Mouse (Mus musculus): Measurements from ENCODE around the gene Kat2a. TPM values are rescaled to one million over a fixed set of nuclear protein-coding genes. Genes with fewer than 3 reads are reported as not detected.
A peak's percentile ranks its signal among the peaks of the same experiment; 100 is the strongest.

Gene Kat2a
- 10 to 100 TPM; 63.1 to 65.4 TPM for total RNA-seq (2021)

DNA sequence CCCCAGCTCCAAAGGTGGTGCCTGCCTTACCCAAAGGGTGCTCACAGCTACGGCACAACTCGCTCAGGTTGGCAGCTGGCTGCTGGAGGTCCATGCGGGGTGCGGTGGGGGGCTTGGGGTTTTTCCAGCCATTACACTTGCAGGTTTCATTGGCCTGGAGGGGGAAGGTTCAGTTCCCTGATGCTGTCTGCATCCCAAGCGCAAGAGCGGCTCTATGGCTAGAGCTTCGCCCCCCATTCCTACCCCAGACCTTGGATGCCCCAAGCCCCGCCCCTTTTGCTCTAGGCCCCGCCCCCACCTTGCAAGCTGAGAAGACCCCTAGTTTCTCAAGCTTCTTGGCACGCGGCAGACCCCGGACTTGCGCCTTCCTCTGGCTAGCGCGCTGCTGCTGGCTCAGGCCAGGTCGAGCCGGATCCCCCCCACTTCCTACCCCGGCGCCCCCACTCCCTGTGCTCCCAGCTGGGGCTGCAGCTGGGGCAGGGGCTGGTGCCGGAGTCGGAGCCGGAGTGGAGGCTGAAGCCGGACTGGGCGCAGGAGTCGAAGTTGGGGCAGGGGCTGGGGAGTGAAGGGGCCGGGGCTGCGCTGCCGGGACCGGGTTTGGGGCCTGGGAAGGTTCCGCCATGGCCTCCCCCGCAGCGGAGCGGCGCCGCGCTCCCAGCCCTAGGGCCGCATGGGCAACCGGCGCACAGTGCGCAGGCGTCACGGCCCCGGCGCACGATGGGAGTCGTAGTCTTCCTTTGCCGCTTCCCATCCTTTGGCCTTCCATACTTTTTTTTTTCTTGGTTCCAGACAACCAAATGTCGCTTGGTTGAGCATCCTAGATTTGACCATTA lies at the start of gene Kat2a:
Gene Kat2a (minus strand): TSS at position 683 of the 833 bp plus-strand sequence.
- DNase-seq (ENCODE audit: low spot score in 2 of 2): peak; percentile 85 to 89
- intact Hi-C loops (cut with DNase I): no loop called here

DNA sequence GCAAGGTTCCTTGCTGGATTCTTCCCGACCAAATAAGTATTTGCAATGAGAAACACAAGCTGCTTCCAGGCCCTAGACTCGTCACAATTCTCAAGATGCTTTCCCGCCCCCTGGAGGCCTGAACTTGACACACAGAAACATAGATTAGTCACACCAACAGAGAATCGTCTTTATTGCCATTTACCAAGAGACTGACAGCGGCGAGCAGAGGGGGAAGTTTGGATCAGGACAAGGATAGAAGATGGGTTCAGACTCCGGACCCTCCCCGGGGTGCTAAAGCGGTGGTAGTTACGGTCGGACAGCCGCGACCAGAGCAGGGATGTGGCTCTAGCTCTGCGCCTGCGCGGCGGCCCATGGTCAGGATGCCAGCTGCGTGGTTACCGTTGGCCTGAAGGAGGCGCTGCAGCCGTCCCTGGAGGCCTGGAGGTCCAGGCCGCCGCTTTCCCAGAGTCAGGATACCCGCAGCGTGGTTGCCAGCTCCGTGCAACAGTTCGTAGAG lies 49.3 kb upstream of the Kat2a start:
- DNase-seq (ENCODE audit: low spot score in 2 of 2): peak; percentile 90 to 93

DNA sequence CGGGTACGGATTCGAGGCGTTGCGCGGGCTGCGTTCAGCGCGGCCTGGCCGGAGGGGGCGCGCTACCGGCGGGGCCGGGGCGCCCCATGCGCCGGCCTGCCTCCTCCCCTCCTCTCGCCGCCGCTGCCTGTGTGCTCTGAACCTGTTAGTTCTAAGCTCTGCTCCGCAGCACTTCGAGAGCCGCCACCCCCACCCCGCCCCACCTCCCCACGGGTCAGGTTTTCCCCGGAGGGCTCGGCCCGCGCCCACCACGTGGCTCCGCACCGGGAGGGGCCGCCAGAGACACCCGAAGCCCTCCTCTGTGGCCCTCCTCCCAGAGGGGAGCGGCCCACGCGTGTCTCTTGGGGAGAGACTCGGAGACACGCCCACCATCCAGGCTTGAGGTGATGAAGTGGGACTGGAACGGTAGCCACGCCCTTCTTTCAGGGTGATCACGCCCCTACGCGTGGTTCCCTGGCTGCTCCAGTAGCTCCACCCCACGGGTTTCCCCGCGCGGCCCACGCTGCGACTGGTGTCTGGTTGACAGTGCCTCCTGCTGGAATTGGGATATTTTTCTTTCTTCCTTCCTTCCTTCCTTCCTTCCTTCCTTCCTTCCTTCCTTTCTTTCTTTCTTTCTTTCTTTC lies 47.5 kb upstream of the Kat2a start, which contains the start of gene Kcnh4:
Gene Kcnh4 (minus strand): TSS at position 332 of the 623 bp plus-strand sequence.
- intact Hi-C loops (cut with DNase I): loop anchor here (2.0 to 5.0 kb wide), 3 partner anchors 45 to 198 kb away; partner anchors contain the start of gene Cnp
- peak; percentile 89 to 91 for DNase-seq (ENCODE audit: low spot score in 2 of 2)

More for the DNA sequence above, 49.3 kb upstream of the Kat2a start:
- intact Hi-C loops (cut with DNase I): loop anchor here (2.0 to 5.0 kb wide), 3 partner anchors 47 to 196 kb away; partner anchors contain the start of gene Cnp

DNA sequence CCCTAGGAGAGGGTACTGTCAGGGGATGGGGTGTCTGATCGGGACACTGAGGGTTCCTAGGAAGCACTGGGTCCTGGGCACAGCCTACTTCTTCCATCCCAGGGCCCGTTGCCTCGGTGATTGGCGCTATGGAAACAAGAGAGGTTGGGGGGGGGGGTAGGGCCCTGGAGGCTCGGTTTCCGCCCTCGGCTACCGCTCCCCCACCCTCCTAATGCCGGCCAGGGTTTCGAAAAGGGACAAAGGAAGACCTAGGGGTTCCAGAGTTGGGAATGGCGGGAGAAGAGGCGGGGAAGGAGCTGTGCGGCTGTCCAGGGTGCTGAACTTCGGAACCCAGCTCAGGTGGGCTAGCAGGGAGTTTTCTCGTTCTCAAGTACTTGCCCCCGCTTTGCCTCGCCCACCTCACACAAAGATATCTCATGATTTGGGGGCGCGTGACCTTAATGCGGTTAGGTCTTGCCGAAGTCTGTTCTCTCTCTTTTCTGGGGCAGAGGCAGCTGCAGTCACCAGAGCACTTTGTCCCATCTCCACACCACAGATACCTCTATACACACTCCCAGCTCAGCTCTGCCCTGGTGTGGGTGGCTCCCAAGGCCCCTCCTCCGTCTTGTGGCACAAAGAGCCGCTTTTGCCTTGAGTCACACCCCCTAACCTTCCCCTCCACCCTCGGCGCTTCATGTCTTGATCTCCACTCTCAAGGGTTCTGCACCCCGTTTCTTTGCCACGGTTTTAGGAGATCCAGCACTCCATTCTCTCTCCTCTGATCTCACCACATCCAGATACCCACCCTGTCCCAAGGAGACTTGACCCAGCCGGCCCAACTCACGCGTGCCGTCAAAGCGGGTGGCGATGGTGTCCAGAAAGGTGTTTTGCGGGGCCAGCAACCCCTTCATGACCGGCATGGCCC lies 46.7 kb upstream of the Kat2a start:
- DNase-seq (ENCODE audit: low spot score in 2 of 2): no peak
- intact Hi-C loops (cut with DNase I): no loop called here

DNA sequence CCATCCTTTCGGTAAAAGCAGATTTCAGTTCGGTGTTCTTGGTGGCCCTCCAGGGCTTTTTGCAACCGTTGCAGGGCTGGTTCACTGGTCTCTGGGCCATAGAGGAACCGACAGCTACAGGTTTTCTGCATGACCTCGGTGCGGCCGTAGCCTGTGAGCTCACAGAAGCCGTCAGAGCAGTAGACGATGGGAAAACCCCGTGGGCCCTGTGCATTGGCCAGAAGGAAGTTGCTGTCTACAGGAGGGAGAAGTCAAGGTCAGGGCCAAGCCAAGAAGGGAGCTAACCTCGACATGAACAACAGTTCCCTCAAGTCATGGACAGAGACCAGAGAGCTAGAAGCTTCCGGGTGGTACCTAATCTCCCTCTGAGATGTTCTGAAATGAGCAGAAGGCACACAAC lies 45.3 kb upstream of the Kat2a start:
- intact Hi-C loops (cut with DNase I): no loop called here
- DNase-seq (ENCODE audit: low spot score in 2 of 2): no peak

DNA sequence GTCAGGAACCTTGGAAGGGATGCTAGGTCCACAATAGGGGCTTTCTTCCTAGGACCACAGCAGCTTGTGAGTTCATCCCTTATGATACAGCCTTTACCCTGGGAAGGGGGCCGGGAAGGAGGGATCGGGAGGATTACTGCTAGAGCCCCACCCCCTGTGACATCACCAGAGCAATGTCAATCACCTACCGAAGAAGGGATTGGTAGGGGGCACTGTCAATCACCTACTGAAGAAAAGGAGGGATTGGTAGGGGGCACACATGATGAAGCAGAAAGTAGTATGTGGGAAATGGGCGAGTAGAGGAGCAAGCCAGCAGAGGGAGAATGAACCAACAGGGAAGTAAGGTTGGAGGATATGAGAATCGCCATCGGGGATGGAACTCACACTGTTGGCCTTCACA lies 44.2 kb upstream of the Kat2a start:
- intact Hi-C loops (cut with DNase I): no loop called here
- no peak for DNase-seq (ENCODE audit: low spot score in 2 of 2)

DNA sequence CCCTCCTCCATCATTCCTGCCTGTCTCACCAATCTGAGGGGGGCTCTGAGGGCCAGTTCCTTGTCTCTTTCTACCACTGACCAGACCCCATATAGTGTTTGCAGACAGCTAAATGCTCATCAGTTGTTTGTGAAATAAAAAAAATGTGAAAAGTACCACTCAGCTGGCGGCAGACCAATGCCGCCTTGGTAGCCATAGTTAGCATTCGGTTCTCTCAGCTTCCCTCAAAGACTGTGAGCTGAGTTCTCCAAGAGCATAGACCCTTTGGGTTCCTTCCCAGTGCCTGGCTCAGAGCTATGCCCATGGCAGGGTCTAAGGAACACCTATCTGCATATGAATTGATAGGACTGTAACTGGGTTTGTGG lies 42.4 kb upstream of the Kat2a start:
- DNase-seq (ENCODE audit: low spot score in 2 of 2): peak in 1 of 2 experiments; percentile 61
- intact Hi-C loops (cut with DNase I): no loop called here

DNA sequence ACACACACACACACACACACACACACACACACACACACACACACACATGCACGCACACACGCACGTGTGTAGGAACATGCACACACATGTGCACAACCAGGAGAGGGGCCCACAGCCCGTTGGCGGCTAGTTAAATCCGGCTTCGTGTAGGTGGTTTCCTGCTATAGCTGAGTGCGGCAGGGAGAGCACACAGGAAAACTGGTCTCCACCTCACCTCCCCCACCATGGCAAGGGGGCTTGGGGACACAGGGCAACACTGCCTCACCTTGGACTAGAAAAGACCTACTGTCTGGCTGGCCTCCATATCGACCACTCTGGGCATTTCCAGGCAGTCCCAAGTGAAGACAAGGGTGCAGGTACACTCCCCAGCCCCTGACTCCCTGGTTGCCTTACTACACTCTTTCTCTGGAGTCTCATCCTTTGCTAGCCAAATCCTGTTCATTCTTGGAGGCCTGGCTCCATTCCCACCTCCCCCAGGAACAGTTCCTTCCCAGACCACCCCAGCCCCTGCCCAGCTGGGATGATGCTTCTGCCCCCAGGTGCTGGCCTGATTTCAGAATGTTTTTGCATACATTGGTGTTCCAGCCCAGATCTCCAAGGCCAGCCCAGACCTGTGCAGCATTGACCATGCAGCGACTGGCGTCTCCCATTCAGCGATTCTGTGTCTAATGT lies 41.9 kb upstream of the Kat2a start:
- DNase-seq (ENCODE audit: low spot score in 2 of 2): peak; percentile 81 to 86
- intact Hi-C loops (cut with DNase I): no loop called here

DNA sequence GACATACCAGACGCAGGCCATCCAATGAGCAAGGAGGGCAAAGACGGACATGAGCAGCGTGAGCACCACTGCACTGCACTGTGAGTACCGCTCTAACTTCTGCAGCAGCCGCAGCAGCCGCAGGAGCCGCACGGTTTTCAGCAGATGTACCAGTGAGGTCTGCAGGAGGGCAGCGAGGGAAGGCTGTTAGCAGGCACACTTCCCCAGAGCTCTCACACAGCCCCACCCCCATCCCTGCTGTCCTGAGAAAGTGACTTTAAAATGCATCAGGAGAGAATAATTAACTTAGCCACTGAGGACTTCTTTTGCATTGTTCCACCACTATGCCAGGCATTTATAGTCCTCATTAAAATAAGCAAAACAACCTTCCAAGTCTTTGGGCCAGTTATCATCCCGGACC lies 40.0 kb upstream of the Kat2a start:
- intact Hi-C loops (cut with DNase I): no loop called here
- no peak for DNase-seq (ENCODE audit: low spot score in 2 of 2)

DNA sequence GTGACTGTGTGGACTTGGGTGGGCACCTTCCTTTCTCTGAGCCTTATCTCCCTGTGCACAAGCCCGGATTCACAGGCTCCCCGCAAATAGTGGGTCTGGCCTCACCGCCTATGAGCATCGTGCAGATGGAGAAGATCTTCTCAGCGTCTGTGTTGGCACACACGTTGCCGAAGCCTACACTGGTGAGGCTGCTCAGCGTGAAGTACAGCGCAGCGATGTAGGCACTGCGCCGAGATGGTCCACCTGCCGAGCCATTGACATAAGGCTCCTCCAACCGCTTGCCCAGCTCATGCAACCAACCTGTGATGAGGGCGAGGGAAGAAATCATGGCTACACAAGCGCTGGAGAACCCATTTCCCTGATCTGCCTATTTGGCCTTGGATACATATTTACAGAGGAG lies 37.9 kb upstream of the Kat2a start:
- intact Hi-C loops (cut with DNase I): no loop called here
- DNase-seq (ENCODE audit: low spot score in 2 of 2): peak in 1 of 2 experiments; percentile 53

DNA sequence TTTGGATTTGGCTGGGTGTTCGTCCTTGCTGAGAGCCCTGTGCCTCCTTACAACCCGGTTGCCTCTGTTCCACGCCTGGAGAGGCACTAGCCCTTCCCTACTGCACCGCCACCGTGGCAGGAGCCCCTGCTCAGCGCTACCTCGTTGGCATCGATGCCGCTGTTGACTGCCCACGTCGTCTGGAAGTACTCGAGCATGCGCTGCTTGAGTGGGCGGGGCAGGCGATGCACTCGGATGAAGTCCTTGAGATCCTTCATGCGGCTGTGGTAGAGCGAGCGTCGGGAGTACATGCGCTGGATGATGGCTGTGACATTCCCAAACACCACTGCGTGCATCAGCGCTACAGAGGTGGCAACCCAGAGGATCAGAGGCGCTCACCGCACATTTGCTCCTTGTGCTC lies 37.2 kb upstream of the Kat2a start:
- peak; percentile 60 to 73 for DNase-seq (ENCODE audit: low spot score in 2 of 2)
- intact Hi-C loops (cut with DNase I): no loop called here

DNA sequence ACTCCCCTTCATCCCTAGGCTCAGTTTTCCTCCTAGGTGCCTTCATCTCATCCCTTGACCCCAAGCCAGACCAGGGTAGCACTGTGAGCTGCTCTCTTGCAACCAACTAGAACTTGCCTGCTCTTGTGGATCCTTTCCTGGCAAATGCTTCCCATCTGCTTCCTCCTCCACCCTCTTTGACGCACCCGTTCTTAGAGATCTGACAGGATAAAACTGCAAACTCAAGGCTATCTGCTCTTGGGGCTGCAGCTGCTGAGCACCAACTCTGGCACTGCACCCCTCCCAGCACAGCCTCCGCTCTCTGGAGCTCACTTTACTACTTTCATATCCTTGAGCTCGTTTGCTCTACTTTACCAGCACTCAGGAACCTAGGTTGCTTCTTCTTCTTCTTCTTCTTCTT lies 36.4 kb upstream of the Kat2a start:
- intact Hi-C loops (cut with DNase I): no loop called here
- DNase-seq (ENCODE audit: low spot score in 2 of 2): no peak

DNA sequence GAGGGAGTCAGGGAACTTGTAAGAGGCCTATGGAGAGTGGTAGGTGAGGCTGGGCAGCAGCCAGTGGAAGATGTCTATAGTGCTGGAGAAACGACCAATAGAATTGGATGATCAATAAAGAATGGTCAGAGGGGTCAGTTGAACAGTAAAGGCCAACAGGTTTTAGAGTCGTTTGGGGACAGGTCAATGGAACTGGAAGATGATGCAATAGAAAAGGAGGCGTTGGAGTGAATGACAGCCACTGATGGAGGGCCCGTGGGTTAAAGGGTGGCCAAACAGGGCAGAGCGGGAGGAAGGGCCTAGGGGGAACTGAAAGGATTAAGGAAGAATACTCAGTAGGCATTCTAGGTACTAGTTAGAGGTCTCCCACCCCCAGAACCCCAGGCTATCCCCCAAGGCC lies 34.8 kb upstream of the Kat2a start:
- intact Hi-C loops (cut with DNase I): no loop called here
- DNase-seq (ENCODE audit: low spot score in 2 of 2): no peak

DNA sequence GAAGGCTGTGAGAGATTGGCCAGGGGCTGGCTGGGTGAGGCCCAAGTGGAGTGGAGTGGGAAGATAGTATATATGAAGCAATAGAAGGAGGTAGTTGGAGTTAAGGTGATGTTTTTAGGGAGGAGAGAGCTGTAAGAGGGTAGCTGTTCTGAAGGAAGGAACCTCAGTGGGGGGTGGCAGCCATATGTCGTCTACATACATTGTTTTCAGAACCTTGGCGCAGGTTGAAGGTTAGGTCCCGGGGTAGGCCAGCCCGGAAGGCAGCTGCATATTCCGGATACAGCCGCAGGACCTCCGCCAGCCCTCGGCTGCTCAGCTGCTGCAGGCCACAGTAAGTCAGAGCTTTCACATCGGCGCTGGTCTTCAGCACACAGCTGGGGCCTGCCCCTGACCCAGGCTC lies 34.3 kb upstream of the Kat2a start:
- intact Hi-C loops (cut with DNase I): no loop called here
- DNase-seq (ENCODE audit: low spot score in 2 of 2): no peak

DNA sequence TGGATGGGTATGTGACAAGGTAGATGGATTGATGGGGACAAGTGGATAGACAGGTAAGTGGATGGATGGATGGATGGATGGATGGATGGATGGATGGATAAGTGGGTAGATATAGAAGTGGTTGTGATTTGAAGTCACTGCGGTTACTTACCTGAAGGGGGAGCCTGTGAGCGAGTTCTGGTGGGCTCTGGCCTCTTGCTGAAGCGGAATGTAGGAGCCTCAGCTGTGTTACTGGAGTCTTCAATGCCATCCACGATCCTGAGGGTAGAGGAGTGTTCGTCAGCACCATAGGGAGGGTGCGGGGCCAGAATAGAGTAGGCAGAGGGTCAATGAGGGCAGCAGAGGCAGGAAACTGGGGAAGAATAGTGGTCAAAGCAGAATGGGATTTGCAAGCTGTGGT lies 32.8 kb upstream of the Kat2a start:
- intact Hi-C loops (cut with DNase I): no loop called here
- no peak for DNase-seq (ENCODE audit: low spot score in 2 of 2)

DNA sequence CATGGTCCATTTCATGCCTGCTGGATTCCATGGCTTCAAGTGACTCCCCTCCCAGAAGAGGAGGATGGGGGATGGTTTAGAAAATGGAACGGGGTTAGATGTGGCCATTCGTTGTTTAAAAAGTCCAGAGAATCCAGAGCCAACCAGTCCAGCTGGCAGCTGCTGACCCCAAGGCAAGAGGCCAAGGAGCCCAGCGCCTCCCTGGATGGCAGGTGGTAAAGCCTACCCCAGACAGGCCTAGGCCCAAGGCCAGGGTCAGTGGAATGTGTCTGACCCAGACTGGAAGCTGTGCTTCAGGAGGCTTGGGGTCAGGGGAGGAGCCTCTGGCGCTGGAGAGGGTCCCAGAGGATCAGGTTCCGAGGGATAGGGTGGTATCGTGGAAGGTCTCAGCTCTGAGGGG lies 29.1 kb upstream of the Kat2a start:
- intact Hi-C loops (cut with DNase I): no loop called here
- DNase-seq (ENCODE audit: low spot score in 2 of 2): no peak

DNA sequence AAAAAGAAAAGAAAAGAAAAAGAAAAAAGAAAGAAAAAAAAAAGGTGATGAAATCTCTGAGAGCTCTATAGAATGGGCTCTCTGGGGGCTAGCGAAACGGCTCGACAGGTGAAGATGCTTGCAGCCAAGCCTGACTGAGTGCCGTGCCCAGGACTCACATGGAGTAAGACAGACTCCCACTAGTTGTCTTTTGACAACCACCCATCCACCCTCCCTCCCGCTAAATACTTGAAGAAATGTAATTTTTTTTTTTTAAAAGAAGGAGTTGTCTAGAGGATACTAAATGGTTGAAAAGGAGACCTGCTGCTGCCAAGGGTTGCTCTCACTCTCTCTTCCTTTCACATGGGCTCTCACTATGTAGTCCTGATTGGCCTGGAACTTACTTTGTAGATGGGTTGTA lies 26.5 kb upstream of the Kat2a start:
- intact Hi-C loops (cut with DNase I): no loop called here
- no peak for DNase-seq (ENCODE audit: low spot score in 2 of 2)

DNA sequence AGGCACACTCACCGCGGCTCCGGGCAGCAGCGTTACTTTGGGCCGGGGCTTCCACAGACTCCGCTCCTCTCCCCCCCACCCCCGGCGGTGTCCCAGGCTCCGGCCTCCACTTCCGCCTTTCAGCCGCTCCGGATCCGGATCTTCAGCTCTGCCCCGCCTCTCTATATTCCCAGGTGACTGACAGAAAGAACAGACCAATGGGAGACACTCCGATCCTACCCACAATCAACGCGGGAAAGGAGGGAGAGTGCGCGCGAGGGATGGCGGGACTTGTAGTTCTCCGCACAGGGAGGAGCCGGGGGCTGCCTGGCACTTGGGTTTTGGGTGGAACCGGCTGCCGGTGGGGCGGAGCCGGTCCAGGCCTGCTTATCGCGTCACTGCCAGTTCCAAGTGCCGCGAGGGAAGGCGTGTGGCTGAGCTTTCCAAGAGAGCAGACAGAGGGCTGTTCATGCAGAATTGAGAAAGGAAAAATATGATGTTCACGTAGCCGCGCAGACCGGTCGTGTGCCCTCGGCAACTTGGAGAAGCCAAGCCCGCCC lies 25.9 kb upstream of the Kat2a start, which contains the start of gene Rab5c:
Gene Rab5c (minus strand): TSS at position 150 of the 539 bp plus-strand sequence.
- intact Hi-C loops (cut with DNase I): no loop called here

DNA sequence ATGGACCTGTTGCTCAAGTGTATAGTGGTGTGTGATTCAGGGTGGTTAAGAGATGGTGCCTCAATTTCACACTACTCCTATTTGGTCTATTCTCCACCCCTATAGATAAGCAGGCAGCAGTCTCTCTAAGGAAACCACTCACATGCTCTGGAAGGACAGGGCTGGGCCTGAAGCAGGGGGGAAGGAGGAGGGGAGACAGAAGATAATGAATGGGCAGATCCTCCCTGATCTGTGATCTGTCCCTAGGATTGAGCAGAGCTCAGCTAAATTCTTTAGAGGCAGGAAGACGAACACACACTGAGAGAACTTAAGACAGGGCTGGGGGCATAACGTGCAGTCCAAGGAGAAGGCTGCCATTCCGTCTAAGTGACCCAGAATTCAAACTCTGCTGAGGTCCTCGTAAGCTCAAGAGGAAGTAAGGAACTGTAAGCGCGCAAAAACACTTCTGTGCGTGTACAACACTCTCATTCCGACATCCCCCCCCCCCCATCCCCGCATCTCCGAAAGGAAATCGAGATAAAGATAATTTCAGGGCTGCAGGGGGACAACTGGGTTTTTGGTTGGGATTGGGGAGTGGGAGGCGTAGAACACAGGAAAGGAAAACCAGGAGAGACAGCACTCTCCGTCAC lies 25.0 kb upstream of the Kat2a start:
- DNase-seq (ENCODE audit: low spot score in 2 of 2): no peak
- intact Hi-C loops (cut with DNase I): no loop called here

More for the DNA sequence above, 25.9 kb upstream of the Kat2a start, which contains the start of gene Rab5c:
- DNase-seq (ENCODE audit: low spot score in 2 of 2): peak; percentile 98 to 99
